16 mouse cellular contexts compared by ENCODE assay signal in the genomic region with DNA sequence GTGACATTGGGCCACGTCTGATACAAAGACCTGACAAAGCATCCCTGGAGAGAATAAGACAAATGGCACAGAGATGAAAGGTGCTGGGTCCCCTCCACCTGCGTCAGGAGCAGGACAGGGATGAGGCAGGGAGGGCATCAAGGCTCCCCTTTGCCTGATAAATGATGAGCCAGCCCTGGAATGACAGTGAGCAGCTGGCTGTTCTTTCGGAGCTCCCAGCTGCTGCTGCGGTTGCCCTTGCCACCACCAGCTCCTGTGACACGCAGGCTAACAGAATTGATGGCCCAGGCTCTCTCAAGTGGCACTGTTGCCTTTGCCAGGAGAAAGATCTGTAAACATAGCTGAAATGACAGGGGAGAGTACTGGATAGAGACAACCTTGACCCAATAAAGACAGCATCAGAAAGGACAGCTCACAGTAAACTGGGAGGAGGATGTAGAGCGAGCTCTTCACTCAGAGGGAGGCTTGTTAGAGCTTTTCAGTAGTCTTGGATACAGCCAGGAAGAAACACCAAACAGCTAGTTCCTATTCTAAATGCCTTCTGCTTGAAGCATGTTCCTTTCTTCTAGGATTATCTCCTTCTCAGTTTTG. TPM values are rescaled to one million over a fixed set of nuclear protein-coding genes. Genes with fewer than 3 reads are reported as not detected.
DNase-seq lines count a peak whose midpoint lies in the region; ATAC-seq lines count a peak whose summit lies in the region.
"Had no signal": no experiment of that assay in that cellular context is flagged by ENCODE, and none has a peak within 500 bp of the region (broad histone marks: within the 10 kb centered on the region; RNA-seq: fewer than 3 reads in every experiment).

No protein-coding gene starts in this region.

- peaks cover 20% of the 10 kb centered on the region for H3K4me1 ChIP-seq in hindbrain, embryonic 10.5 days (replicated peaks)
- H3K4me1 ChIP-seq in neural tube, embryonic 12.5 days = no peaks in the 10 kb centered on the region
- H3K4me1 ChIP-seq: embryonic facial prominence, embryonic 15.5 days; lung, embryonic 15.5 days; midbrain, embryonic 15.5 days had no signal

- H3K9me3 ChIP-seq in hindbrain, embryonic 10.5 days = 0 out of 2 replicates have a peak, but pooled peaks cover 4% of the 10 kb centered on the region
- H3K9me3 ChIP-seq in neural tube, embryonic 12.5 days = 0 out of 2 replicates have a peak, but pooled peaks cover 2% of the 10 kb centered on the region
- H3K9me3 ChIP-seq: embryonic facial prominence, embryonic 15.5 days; lung, embryonic 15.5 days; midbrain, embryonic 15.5 days had no signal

- ATAC-seq in neural tube, embryonic 12.5 days (ENCODE audit: low FRiP score, low read depth) = peak; percentile 37; the same call in 1 of the 2 replicates
- ATAC-seq: midbrain, embryonic 15.5 days had no signal

- no peaks in the 10 kb centered on the region for H3K27me3 ChIP-seq in hindbrain, embryonic 10.5 days (ENCODE audit: insufficient read depth, poor library complexity, severe bottlenecking)
- no peaks in the 10 kb centered on the region for H3K27me3 ChIP-seq in neural tube, embryonic 12.5 days (replicated peaks)
- H3K27me3 ChIP-seq: embryonic facial prominence, embryonic 15.5 days; lung, embryonic 15.5 days; midbrain, embryonic 15.5 days had no signal

- peak; percentile 6 for DNase-seq in gastrocnemius, postnatal 10 days
- DNase-seq in gastrocnemius, adult 8-10 months (ENCODE audit: low spot score in 2 of 2) = no peak
- peak; percentile 76 for DNase-seq in adrenal gland, adult 2 months
- DNase-seq in hindbrain, embryonic 10.5 days (ENCODE audit: low spot score) = peak; percentile 13
- DNase-seq in lung, postnatal 25 days (ENCODE audit: low spot score) = no peak
- DNase-seq in ovary, adult 18-20 months (ENCODE audit: low spot score) = no peak
- DNase-seq: cerebellum, adult 9-10 months; heart, adult 2 months; heart, postnatal 10 days; kidney, adult 11 months; thymus, postnatal 25 days had no signal

- H3K4me3 ChIP-seq in hindbrain, embryonic 10.5 days = no peak overlapping the region
- no peak overlapping the region for H3K4me3 ChIP-seq in neural tube, embryonic 12.5 days
- H3K4me3 ChIP-seq: embryonic facial prominence, embryonic 15.5 days; heart, adult 2 months; left cerebral cortex, adult 2 months; lung, embryonic 15.5 days; midbrain, embryonic 15.5 days had no signal

- H3K9ac ChIP-seq in neural tube, embryonic 12.5 days = no peak overlapping the region
- H3K9ac ChIP-seq: embryonic facial prominence, embryonic 15.5 days; lung, embryonic 15.5 days; midbrain, embryonic 15.5 days had no signal

- WGBS in hindbrain, embryonic 10.5 days = 42% methylated on average over 6 of the region's 6 CpGs
- WGBS in neural tube, embryonic 12.5 days = 28% methylated on average over 6 of the region's 6 CpGs

- no peaks in the 10 kb centered on the region for H3K36me3 ChIP-seq in hindbrain, embryonic 10.5 days
- H3K36me3 ChIP-seq in neural tube, embryonic 12.5 days = no peaks in the 10 kb centered on the region
- H3K36me3 ChIP-seq: embryonic facial prominence, embryonic 15.5 days; lung, embryonic 15.5 days; midbrain, embryonic 15.5 days had no signal

- no peak overlapping the region for H3K27ac ChIP-seq in hindbrain, embryonic 10.5 days
- H3K27ac ChIP-seq in neural tube, embryonic 12.5 days = no peak overlapping the region
- H3K27ac ChIP-seq: embryonic facial prominence, embryonic 15.5 days; heart, adult 2 months; left cerebral cortex, adult 2 months; lung, embryonic 15.5 days; midbrain, embryonic 15.5 days had no signal

- no peak overlapping the region for H3K4me2 ChIP-seq in neural tube, embryonic 12.5 days (replicated peaks)
- H3K4me2 ChIP-seq: embryonic facial prominence, embryonic 15.5 days; lung, embryonic 15.5 days; midbrain, embryonic 15.5 days had no signal

RNA-seq across cellular contexts. Expression of a gene that starts 31.8 kb away (rescaled TPM):
- 10 to 100 TPM; 12.1 to 14.3 TPM for total RNA-seq in gastrocnemius, postnatal 10 days (2021)
- total RNA-seq in gastrocnemius, adult 8-10 months (2022) = 10 to 100 TPM in 1 of 4 experiments, 1 to 10 TPM in 3; 6.7 to 18.0 (median 8.4) TPM
- total RNA-seq in adrenal gland, adult 2 months (2021) = 10 to 100 TPM; 12.7 to 13.1 TPM
- polyA plus RNA-seq in adrenal gland, adult 2 months (2012; rRNA removed) = 31.1 and 32.5 TPM in 2 replicates
- polyA plus RNA-seq in hindbrain, embryonic 10.5 days (2016; fragmentation: Nextera tagmentation; extraction: Ambion mirVana) = 10.9 and 13.3 TPM in 2 replicates
- polyA plus RNA-seq in neural tube, embryonic 12.5 days (2016; fragmentation: Nextera tagmentation; extraction: Ambion mirVana) = 12.4 and 14.4 TPM in 2 replicates

Comparison
In these comparisons a context has a peak if more than half of its experiments do, and no peak if none do; other contexts are left out.
1. DNase-seq: peak in gastrocnemius, postnatal 10 days (single experiment), adrenal gland, adult 2 months (single experiment) and hindbrain, embryonic 10.5 days (single experiment); none in gastrocnemius, adult 8-10 months (0 of 2), lung, postnatal 25 days (single experiment) and ovary, adult 18-20 months (single experiment).